Mouse (Mus musculus) right cerebral cortex, adult 2 months (tissue): ENCODE data around the gene Map9.
A peak's percentile ranks its signal among the peaks of the same experiment; 100 is the strongest.
"Not testable (repeated sequence)": the region's sequence is repeated elsewhere in the genome, so short reads cannot be mapped to it uniquely, and the experiment has no call there.

Experiments used
- DNase-seq, 2 experiments: peaks; one replicate each; pipeline ENCODE4 v3.0.0; 2021 to 2022; ENCODE audit warnings: low spot score in 2 of 2

Map9 gene

GRCm38 (mm10) chr3:82357797-82358524 is at the start of gene Map9:
Gene Map9, plus strand, starts transcription at chr3:82358044.
- peak; percentile 98 to 99 for DNase-seq

- DNase-seq = no peak
Observed at GRCm38 (mm10) chr3:82315728-82316127, 42.1 kb upstream of the Map9 start.

DNA sequence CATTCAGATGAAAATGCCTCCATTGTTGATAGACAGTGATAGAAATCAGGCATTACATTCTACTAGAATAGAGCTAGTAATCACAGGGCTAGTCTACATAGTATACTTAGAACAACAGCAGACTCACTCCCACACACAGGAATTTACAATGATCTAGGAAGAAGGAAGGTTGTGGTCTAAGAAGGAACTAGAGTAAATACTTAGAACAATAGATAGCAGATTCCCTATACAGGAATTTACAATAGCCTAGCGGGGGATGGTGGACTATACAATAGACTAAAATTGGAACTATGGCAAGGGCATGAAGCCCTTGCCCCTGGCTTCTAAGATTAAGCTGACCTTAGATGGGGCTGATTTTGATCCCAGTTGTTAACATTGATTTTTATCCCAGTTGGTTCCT is 31.1 kb upstream of the Map9 start:
- DNase-seq = not testable (repeated sequence)

- DNase-seq = no peak
Observed at GRCm38 (mm10) chr3:82332067-82332466, 25.8 kb upstream of the Map9 start.

DNA sequence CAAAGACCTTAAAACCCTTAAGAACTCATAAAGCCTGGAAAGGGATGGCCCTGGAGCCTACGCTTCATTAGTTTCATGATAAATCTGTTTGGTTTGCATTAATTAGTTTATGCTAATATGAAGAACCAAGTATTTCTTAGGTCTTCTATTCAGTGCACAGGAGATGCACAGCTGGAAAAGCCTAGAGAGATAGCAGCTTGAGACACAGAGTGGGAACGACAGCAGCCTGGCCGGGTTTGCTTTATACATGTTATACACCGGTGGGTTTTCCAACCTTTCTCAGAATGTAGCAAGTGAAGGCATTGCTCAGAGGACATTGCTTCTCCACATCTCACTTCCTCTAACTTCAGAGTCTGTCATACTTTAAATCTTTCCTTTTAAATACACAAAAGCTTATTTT is 25.3 kb upstream of the Map9 start:
- DNase-seq = no peak

DNA sequence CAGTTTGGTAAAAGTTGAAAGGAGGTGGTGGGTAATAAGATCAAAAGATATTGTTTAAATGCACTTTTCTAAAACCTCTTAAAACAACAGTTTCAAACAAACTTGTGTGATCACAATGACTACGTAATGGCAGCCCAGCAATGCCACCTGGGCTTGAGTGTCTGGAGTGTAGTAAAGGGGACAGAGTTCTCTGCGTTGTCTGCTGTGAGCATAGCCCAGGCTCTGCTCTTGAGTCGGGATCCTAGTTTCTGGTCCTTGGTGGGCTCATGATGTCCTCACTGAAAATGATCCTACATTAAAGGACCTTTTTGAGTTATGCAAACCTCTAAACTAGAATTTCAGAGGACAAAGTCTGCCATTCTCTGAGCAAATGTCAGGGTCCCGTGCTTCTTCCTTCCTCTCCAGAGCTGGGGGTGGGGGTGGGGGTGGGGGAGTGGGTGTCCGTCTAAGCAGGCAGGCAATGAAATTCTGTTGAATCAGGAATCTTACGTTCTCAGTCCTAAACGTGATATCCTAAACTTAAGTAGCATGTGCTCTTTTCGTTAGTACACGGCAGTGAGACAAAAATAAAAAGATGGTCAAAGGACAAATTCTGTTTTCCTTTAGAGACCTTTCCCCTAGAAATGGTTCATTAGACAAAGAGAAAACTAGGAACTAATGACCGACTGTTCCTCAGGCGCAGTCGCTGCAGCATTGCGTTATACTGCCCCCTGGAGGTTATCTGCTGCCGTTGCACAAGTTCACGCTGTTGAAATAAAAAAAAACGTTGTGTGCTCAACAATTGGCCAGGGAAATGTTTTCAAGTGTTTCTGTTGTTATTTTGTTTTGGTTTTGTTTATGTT is 24.5 kb upstream of the Map9 start:
- DNase-seq = peak; percentile 40 to 73

DNA sequence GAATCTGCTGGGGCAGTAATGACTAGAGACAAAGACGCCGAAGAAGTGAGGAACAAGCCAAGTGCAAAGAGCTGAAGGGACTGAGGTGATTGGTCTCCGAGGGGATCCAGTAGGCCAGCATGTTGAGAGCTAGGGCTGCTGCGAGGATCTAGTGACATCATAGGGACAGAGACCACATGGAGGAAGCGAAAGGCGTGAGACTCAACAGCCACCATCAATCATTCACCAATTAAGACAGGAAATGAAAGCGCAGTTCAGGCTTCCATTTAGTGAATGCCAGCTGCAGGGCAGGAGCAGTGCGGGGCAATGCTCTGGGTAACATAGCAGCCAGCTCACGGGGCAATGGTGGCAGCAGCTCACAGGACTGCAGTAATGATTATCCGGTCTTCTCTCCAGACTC is 17.7 kb upstream of the Map9 start:
- no peak for DNase-seq

DNA sequence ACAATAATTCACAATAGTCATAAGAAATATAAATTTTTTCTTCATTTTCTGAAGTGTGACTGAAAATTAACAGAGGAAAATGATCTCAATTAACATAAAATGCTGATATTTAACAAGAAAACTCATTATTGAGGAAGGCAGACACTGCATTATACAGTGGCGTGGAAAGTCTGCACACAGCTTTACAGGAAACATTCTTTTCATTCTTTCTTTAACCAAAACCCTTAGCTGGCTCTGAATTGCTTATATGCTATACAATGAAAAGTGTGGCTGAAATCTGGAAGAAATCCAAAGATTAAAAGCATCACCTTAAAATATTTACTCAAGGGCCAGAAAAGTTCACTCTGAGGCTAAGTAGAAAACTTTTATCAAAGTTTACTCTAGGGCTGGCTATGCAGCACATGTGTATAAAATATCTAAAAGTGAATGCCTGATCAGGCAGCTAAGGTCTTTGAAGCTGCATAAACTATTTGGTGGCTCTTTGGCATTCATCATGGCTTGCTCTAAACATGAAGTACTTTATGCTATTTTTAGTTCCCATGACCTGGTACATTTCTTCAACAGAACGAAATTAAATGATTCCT is 9.5 kb upstream of the Map9 start:
- no peak for DNase-seq

DNA sequence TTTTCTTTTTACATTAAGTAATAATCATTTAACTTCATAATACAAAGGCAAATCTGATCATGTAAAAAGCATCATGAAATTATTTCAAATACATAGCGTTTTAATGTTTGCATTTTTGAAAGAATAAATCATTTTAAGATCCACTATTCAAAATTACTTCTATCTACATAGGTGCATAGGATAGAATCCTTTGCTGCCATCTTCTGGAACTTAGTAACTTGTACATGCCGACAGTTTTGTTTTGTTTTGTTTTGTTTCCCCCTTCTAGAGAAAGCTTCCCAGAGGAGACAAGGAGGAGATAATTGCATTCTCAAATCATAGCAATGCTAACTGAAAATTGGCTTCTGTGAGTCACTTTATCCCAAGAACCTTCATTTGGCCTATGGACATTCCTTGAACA is 7.5 kb upstream of the Map9 start:
- DNase-seq = no peak

GRCm38 (mm10) chr3:82357340-82357739 is 504 bp upstream of the Map9 start:
- no peak for DNase-seq

DNA sequence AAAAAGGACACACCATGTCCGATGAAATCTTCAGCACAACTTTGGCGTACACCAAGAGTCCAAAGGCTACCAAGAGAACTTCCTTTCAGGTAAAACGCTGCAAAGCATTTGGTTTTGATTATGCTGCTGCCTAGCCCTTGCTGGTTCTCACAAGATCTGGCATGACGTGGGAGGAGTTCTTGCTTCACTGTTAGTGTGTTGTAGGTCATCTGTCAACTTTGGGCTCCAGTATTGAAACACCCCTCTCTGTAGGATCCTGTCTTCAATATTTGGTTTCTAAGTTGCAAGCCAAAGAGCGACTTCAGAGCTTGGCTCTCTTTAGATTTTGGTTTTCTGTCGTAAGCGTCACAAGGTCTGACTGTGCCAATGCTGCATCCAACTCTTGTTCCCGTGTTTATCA is 1.2 kb downstream of the Map9 start:
- no peak for DNase-seq

DNA sequence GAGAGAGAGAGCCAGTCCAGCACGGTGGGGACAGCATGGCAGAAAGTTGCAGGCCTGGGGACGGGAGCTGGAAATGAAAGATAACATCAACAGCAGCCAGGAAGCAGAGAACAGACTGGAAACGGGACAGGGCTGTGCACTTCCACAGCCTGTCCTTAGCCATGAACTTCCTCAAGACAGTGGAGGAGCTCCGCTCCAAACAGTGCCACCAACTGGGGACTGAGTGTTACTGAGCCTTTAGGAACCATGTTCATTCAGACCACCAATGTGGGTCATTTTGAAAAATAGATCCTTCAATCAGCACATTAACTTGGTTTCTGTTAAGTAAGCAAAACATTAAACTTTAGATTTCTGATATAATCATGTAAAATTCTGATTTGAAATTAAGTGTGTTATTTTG is 4.6 kb downstream of the Map9 start:
- DNase-seq = no peak

DNA sequence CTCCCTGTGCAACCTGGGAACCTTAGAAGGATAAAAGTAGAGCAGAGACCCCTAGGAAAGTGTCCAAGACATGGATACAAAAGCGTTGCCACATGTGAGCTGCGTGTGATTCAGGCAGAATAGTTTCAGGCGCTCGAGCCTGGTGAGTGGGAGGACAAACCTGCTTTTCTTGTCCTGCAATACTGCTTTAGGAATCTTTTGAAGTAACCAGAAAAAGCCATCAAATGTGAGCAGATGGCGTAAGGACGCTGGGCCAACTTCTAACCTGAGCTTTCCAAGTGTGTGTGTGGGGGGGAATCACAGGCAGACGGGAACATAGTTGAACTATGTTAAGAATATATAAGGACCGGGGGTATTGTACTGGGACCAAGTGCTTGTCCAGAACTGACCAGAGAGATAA is 6.7 kb downstream of the Map9 start:
- DNase-seq = peak; percentile 62 to 78

DNA sequence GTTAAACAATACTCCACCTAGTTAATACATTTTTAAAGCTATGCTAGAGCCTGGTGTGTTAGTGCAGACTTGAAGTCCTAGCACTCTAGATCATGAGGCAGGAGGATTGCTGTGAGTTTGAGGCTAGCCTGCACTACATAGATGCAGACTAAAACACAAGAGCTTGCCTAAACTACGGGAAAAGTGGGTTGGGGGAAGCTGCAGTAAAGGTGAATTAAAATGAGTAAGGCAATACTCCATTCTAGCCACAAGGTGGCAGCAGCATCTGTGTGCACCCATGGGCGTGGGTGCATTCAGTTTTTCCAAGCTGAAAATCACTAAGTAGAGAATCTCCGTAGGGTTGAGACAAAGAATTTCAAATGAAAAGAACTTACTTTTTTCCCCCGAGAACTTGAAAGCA is 7.1 kb downstream of the Map9 start:
- DNase-seq = peak in 1 of 2 experiments; percentile 35

DNA sequence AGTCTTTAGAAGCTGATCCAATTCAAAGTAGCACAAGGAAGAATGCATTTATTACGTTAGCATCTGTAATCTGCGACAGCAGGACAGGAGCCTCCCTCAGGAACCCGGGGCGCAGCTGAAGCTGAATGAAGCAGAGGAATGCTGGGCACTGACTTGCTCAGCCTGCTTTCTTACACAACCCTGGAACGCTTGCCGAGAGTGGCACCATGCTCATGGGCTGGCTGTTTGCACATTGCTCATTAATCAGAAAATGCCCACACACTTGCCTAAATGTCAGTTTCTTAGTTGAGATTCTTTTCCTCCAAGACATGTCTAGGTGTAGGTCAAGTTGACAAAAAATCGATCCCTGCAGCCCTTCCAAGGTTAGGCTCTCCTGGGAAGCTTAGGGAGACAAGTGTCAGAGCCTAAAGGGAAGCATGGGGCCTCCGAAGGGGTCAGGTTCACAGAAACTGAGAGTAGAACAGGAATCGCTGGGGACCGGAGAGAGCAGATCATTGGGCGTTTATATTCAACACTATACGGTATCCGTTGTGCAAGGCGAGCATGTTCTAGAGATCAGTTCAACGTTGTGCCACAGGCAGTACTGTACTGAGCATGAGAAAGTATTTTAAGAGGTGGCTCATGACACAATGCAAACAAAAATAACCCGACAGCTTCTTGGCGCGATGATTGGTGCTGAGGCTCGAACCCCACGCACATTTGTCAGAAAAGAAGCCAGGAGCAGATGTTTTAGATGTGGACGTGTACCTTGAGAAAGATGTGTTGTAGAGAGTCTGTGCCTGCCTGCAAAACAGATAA is 11.4 kb downstream of the Map9 start:
- DNase-seq = peak; percentile 59 to 64

GRCm38 (mm10) chr3:82370439-82371011 is 12.7 kb downstream of the Map9 start:
- DNase-seq = no peak

GRCm38 (mm10) chr3:82376965-82377364 is 19.1 kb downstream of the Map9 start:
- DNase-seq = no peak

DNA sequence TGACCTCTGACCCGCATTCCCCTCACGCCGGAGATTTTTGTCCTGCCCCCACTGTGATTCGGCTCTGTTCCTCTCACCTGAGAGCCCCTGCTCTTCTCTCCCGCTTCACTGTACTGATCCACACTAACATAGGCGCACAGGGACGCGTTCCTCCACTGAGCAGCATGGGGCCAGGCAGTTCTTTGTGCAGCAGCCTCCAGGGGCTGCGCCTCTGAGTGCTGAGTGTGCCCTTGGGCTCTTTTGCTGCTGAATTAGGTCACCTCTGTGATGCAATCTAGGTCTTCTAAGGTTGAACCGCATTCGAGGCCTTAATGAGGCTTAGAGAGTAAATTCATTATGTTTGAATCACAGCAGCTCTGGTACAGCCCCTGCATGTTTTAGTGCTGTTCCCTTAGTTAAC is 24.5 kb downstream of the Map9 start:
- DNase-seq = no peak

- no peak for DNase-seq
Observed at GRCm38 (mm10) chr3:82385091-82385490, 27.2 kb downstream of the Map9 start.

- no peak for DNase-seq
Observed at GRCm38 (mm10) chr3:82405830-82406229, 48.0 kb downstream of the Map9 start.

GRCm38 (mm10) chr3:82406336-82406735 is 48.5 kb downstream of the Map9 start:
- DNase-seq = peak; percentile 73 to 76

DNA sequence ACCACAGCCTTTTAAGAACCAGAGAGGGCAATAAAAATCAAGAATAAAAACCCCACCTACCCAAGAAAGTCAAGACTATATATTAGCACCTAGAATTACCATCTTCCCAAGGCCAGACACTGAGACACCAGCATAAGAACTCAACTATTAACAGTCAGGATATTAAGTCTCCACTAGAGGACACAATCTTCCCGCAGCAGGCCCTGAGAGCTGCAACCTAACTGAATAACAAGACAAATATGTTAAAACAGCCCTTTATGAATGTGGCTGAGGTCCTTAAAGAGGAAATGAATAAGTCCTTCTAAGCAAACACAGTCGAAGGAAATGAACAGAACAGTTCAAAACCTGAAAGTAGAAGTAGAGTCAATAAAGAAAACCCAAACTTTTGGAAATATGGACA is 49.6 kb downstream of the Map9 start:
- no peak for DNase-seq
